Mouse (Mus musculus): Measurements from ENCODE around the gene Hk3. TPM values are rescaled to one million over a fixed set of nuclear protein-coding genes. Genes with fewer than 3 reads are reported as not detected.

Gene Hk3
- polyA plus RNA-seq, 1 experiment from 2014 or later, result 1.0 TPM

DNA sequence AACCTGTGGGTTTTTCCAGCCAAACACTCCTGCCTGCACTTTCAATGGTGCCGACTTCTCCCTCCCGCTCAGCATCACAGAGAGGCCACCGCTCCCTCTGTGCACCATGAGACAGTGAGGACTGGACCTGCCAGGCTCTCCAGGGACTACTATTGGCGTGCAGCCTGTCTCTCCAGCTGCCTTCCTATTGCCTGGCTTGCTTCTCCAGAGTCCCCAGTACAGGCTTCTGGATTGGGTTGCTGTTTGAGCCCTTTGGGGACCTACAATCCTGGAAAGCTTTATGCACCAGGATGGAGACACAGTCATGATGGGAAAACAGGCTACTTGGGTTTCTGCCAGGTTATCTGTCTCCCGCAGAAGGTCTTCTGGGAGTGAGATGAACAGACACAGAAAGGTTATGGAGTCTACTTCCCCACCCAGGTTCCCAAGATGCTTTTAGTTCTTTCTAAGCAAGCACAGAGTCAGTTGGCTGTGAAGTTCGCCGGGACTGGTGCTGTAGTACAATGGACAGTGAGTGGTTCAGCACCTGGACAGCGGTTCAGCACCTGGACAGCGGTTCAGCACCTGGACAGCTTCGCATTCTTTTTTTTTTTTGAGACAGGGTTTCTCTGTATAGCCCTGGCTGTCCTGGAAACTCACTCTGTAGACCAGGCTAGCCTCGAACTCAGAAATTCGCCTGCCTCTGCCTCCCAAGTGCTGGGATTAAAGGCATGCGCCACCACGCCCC is 50.5 kb downstream of the Hk3 start:
- H3K4me2 ChIP-seq, result no peak overlapping the region
- no peaks in the 10 kb centered on the region for H3K4me1 ChIP-seq
- no peaks in the 10 kb centered on the region for H3K36me3 ChIP-seq
- H3K27me3 ChIP-seq (replicated peaks), result peaks cover 22% of the 10 kb centered on the region
- H3K9ac ChIP-seq, result no peak overlapping the region
- no peak overlapping the region for H3K4me3 ChIP-seq
- H3K27ac ChIP-seq (replicated peaks), result no peak overlapping the region
- ATAC-seq (ENCODE audit: extremely low read depth, insufficient number of reproducible peaks, low FRiP score, low TSS enrichment), result no peak
- H3K9me3 ChIP-seq, result no peaks in the 10 kb centered on the region
- 37% methylated on average over 14 of the region's 14 CpGs for WGBS

DNA sequence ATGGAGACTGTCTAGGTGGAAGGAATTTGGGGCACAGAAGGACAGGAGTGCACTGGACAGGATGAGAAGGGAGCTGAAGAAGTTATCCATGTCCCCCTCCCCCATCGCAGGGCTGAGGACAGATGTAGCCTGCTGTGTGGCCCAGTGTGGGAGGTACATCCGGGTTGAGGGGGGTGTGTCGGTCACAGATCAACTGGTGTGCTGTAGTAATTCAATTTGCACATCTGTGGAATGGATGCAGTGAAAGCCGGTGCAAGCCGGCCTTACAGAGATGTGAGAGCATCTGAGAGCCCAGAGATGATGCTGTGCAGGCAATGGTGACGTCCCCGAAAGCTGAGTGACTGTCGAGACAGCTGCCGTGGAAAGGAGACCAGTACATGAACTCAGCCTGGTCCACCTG is 51.7 kb downstream of the Hk3 start:
- peaks cover 22% of the 10 kb centered on the region for H3K27me3 ChIP-seq (replicated peaks)
- H3K9ac ChIP-seq, result no peak overlapping the region
- WGBS, result 61% methylated on average over 9 of the region's 9 CpGs
- no peaks in the 10 kb centered on the region for H3K36me3 ChIP-seq
- no peak overlapping the region for H3K27ac ChIP-seq (replicated peaks)
- no peak for ATAC-seq (ENCODE audit: extremely low read depth, insufficient number of reproducible peaks, low FRiP score, low TSS enrichment)
- H3K4me3 ChIP-seq, result no peak overlapping the region
- H3K4me2 ChIP-seq, result no peak overlapping the region
- H3K9me3 ChIP-seq, result no peaks in the 10 kb centered on the region
- no peaks in the 10 kb centered on the region for H3K4me1 ChIP-seq

GRCm38 (mm10) chr13:54968636-54969035 is 52.5 kb downstream of the Hk3 start:
- H3K4me1 ChIP-seq, result no peaks in the 10 kb centered on the region
- no peak overlapping the region for H3K9ac ChIP-seq
- no peak for ATAC-seq (ENCODE audit: extremely low read depth, insufficient number of reproducible peaks, low FRiP score, low TSS enrichment)
- H3K27ac ChIP-seq (replicated peaks), result no peak overlapping the region
- peaks cover 22% of the 10 kb centered on the region for H3K27me3 ChIP-seq (replicated peaks)
- WGBS, result 48% methylated on average over 5 of the region's 5 CpGs
- H3K4me3 ChIP-seq, result no peak overlapping the region
- no peaks in the 10 kb centered on the region for H3K9me3 ChIP-seq
- no peaks in the 10 kb centered on the region for H3K36me3 ChIP-seq
- H3K4me2 ChIP-seq, result no peak overlapping the region

- no peaks in the 10 kb centered on the region for H3K9me3 ChIP-seq
- no peak overlapping the region for H3K27ac ChIP-seq (replicated peaks)
- no peak overlapping the region for H3K9ac ChIP-seq
- no peak overlapping the region for H3K4me2 ChIP-seq
- H3K4me1 ChIP-seq, result no peaks in the 10 kb centered on the region
- H3K36me3 ChIP-seq, result no peaks in the 10 kb centered on the region
- no peak for ATAC-seq (ENCODE audit: extremely low read depth, insufficient number of reproducible peaks, low FRiP score, low TSS enrichment)
- H3K27me3 ChIP-seq (replicated peaks), result peaks cover 19% of the 10 kb centered on the region
- 65% methylated on average over 11 of the region's 11 CpGs for WGBS
- no peak overlapping the region for H3K4me3 ChIP-seq
Measured at GRCm38 (mm10) chr13:54967501-54967900, 53.7 kb downstream of the Hk3 start.

- 76% methylated on average over 6 of the region's 6 CpGs for WGBS
Measured at GRCm38 (mm10) chr13:54965256-54965655, 55.9 kb downstream of the Hk3 start.

DNA sequence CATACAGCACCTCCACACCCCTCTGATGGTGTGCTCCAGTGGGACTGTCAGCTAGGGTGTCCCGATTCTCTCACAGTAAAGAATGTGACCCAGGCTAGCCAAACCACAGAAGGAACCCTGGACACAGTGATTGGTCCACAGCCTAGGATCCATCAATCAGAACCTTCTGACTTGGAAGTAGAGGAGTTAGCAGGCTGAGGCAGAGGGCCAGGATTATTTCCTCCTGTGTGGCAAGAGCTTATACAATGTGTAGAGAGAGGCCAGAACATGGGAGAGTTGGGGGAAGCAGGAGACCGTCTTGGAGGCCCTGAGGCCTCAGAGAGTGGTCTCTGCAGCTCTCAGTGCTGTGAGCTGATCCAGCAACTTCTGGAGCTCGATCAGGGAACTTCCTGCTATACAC is 60.7 kb downstream of the Hk3 start:
- Histone ChIP-seq H3K4me3 (no peak overlapping the region), H3K36me3 (no peaks in the 10 kb centered on the region), H3K4me1 (peaks cover 10% of the 10 kb centered on the region), H3K4me2 (no peak overlapping the region), H3K9ac (no peak overlapping the region), H3K27ac (replicated peaks) (no peak overlapping the region), H3K9me3 (no peaks in the 10 kb centered on the region), H3K27me3 (replicated peaks) (peaks cover 65% of the 10 kb centered on the region)
- ATAC-seq (ENCODE audit: extremely low read depth, insufficient number of reproducible peaks, low FRiP score, low TSS enrichment), result no peak
- 52% methylated on average over 3 of the region's 3 CpGs for WGBS

More at GRCm38 (mm10) chr13:54965256-54965655, 55.9 kb downstream of the Hk3 start:
- Histone ChIP-seq H3K36me3 (no peaks in the 10 kb centered on the region), H3K27ac (replicated peaks) (no peak overlapping the region), H3K4me3 (no peak overlapping the region), H3K9me3 (no peaks in the 10 kb centered on the region), H3K4me1 (no peaks in the 10 kb centered on the region), H3K27me3 (replicated peaks) (peaks cover 36% of the 10 kb centered on the region), H3K4me2 (no peak overlapping the region), H3K9ac (no peak overlapping the region)
- no peak for ATAC-seq (ENCODE audit: extremely low read depth, insufficient number of reproducible peaks, low FRiP score, low TSS enrichment)

DNA sequence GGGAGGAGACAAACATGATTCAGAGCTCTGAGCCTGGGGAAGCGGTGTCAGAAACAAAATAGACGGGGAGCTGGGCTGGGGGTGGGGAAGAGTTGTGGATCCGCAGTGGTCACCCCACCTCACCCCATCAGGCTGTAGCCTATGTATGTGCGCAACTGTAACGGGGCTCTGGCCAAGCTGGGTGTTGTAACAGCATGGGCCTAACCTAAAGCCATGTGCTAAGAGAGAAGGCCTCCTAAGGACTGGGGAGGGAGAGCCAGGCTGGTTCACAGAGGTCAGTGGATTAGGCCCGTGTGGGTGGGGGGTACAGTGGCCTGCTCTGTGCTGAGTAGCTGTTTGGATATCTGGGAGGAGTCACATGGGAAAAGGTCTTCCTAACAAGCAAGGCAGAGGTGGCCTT is 61.3 kb downstream of the Hk3 start:
- Histone ChIP-seq H3K4me3 (no peak overlapping the region), H3K9me3 (no peaks in the 10 kb centered on the region), H3K9ac (no peak overlapping the region), H3K27me3 (replicated peaks) (peaks cover 72% of the 10 kb centered on the region), H3K4me1 (peaks cover 10% of the 10 kb centered on the region), H3K27ac (replicated peaks) (no peak overlapping the region), H3K36me3 (no peaks in the 10 kb centered on the region), H3K4me2 (no peak overlapping the region)
- ATAC-seq (ENCODE audit: extremely low read depth, insufficient number of reproducible peaks, low FRiP score, low TSS enrichment), result no peak
- WGBS, result 44% methylated on average over 6 of the region's 6 CpGs

DNA sequence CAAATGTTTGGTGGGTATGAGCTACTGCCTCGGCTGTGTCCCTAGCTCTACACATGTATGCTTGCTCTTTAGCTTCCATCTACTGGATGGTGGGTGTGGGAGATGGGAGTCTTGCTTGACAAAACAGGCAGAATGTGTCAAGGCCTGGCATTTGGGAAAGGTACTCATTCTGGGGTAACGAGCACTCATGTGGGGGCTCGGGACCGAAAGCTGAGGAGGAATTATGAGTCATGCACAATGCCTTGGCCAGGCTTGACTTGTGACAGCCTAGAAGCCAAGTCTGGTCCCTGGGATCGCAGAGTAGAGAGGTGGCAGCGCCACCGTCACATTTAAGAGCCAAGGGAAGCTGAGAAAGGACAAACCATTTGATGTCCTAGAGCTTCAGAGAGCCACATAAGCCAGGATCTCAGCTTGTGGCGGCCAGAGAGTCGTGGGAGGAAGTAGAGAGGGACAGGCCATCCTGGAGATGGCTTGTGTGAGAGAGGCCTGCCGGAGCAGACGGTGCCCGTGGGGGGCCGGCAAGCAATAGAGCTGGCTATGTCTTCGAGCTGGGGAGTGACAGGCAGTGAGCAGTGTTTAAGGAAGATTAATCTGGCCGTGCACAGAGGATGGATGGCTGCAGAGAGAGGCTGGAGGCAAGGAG is 62.0 kb downstream of the Hk3 start:
- Histone ChIP-seq H3K9me3 (no peaks in the 10 kb centered on the region), H3K36me3 (no peaks in the 10 kb centered on the region), H3K4me1 (peaks cover 10% of the 10 kb centered on the region), H3K27me3 (replicated peaks) (peaks cover 78% of the 10 kb centered on the region), H3K4me3 (no peak overlapping the region), H3K9ac (no peak overlapping the region), H3K27ac (replicated peaks) (no peak overlapping the region), H3K4me2 (no peak overlapping the region)
- ATAC-seq (ENCODE audit: extremely low read depth, insufficient number of reproducible peaks, low FRiP score, low TSS enrichment), result no peak
- 42% methylated on average over 15 of the region's 15 CpGs for WGBS

GRCm38 (mm10) chr13:54957281-54957680 is 63.9 kb downstream of the Hk3 start:
- peaks cover 97% of the 10 kb centered on the region for H3K27me3 ChIP-seq (replicated peaks)
- H3K27ac ChIP-seq (replicated peaks), result no peak overlapping the region
- H3K4me2 ChIP-seq, result no peak overlapping the region
- no peaks in the 10 kb centered on the region for H3K36me3 ChIP-seq
- H3K9ac ChIP-seq, result no peak overlapping the region
- ATAC-seq (ENCODE audit: extremely low read depth, insufficient number of reproducible peaks, low FRiP score, low TSS enrichment), result no peak
- H3K4me3 ChIP-seq, result no peak overlapping the region
- no peaks in the 10 kb centered on the region for H3K9me3 ChIP-seq
- H3K4me1 ChIP-seq, result peaks cover 10% of the 10 kb centered on the region
- WGBS, result 57% methylated on average over 7 of the region's 7 CpGs

Other genes with a start within 250 kb of the Hk3 start
- not detected in 2 replicates for gene Eif4e1b, start 237.4 kb downstream of the Hk3 start, polyA plus RNA-seq (2015; fragmentation: Nextera tagmentation; extraction: Ambion mirVana)
- 5.3 TPM in 2 replicates for gene Tspan17, start 232.0 kb downstream of the Hk3 start, polyA plus RNA-seq (2015; fragmentation: Nextera tagmentation; extraction: Ambion mirVana)
- gene Unc5a, start 72.0 kb downstream of the Hk3 start, polyA plus RNA-seq (2015; fragmentation: Nextera tagmentation; extraction: Ambion mirVana), result 2.3 and 2.6 TPM in 2 replicates
- 15.1 and 16.1 TPM in 2 replicates for gene Uimc1, start 78.9 kb upstream of the Hk3 start, polyA plus RNA-seq (2015; fragmentation: Nextera tagmentation; extraction: Ambion mirVana)
- 16.1 and 19.3 TPM in 2 replicates for gene Zfp346, start 83.9 kb upstream of the Hk3 start, polyA plus RNA-seq (2015; fragmentation: Nextera tagmentation; extraction: Ambion mirVana)
- not detected in 2 replicates for gene Gm17617, start 112.2 kb upstream of the Hk3 start, polyA plus RNA-seq (2015; fragmentation: Nextera tagmentation; extraction: Ambion mirVana)
- gene Fgfr4, start 131.3 kb upstream of the Hk3 start, polyA plus RNA-seq (2015; fragmentation: Nextera tagmentation; extraction: Ambion mirVana), result 0.98 and 1.1 TPM in 2 replicates
- 41.4 and 43.4 TPM in 2 replicates for gene Nsd1, start 188.4 kb upstream of the Hk3 start, polyA plus RNA-seq (2015; fragmentation: Nextera tagmentation; extraction: Ambion mirVana)